Mouse (Mus musculus): Measurements from ENCODE around the gene Tti1. TPM values are rescaled to one million over a fixed set of nuclear protein-coding genes. Genes with fewer than 3 reads are reported as not detected.

Gene Tti1
- polyA plus RNA-seq, 1 experiment from 2014 or later: 20.5 TPM

- ATAC-seq (ENCODE audit: low FRiP score, low TSS enrichment): no peak
- H3K4me3 ChIP-seq (replicated peaks; ENCODE audit: low read depth, low read length): no peak overlapping the region
- peaks cover 34% of the 10 kb centered on the region for H3K36me3 ChIP-seq (ENCODE audit: control insufficient read depth, insufficient read depth, low read length)
- no peaks in the 10 kb centered on the region for H3K9me3 ChIP-seq (ENCODE audit: control insufficient read depth, low read length)
- no peak overlapping the region for H3K9ac ChIP-seq (replicated peaks; ENCODE audit: low read length)
- no peaks in the 10 kb centered on the region for H3K27me3 ChIP-seq (ENCODE audit: control insufficient read depth, insufficient read depth, low read length)
- 91% methylated on average over 3 of the region's 3 CpGs for WGBS
- H3K4me1 ChIP-seq (ENCODE audit: control insufficient read depth, insufficient read depth, low read length): no peaks in the 10 kb centered on the region
- H3K27ac ChIP-seq (replicated peaks; ENCODE audit: low read depth, low read length): no peak overlapping the region
- no peak overlapping the region for H3K4me2 ChIP-seq (ENCODE audit: low read length)
- no peak for DNase-seq
Observed at GRCm38 (mm10) chr2:157998817-157999216, 29.4 kb downstream of the Tti1 start.

- Histone ChIP-seq H3K27ac (replicated peaks; ENCODE audit: low read depth, low read length) (no peak overlapping the region), H3K27me3 (ENCODE audit: control insufficient read depth, insufficient read depth, low read length) (no peaks in the 10 kb centered on the region), H3K36me3 (ENCODE audit: control insufficient read depth, insufficient read depth, low read length) (peaks cover 47% of the 10 kb centered on the region), H3K9ac (replicated peaks; ENCODE audit: low read length) (no peak overlapping the region), H3K4me3 (replicated peaks; ENCODE audit: low read depth, low read length) (no peak overlapping the region), H3K4me1 (ENCODE audit: control insufficient read depth, insufficient read depth, low read length) (peaks cover 13% of the 10 kb centered on the region), H3K4me2 (ENCODE audit: low read length) (no peak overlapping the region), H3K9me3 (ENCODE audit: control insufficient read depth, low read length) (no peaks in the 10 kb centered on the region)
- DNase-seq (no peak), ATAC-seq (ENCODE audit: low FRiP score, low TSS enrichment) (no peak)
- 97% methylated on average over 4 of the region's 4 CpGs for WGBS
Observed at GRCm38 (mm10) chr2:157992501-157992900, 35.7 kb downstream of the Tti1 start.

- Histone ChIP-seq H3K4me3 (replicated peaks; ENCODE audit: low read depth, low read length) (no peak overlapping the region), H3K9ac (replicated peaks; ENCODE audit: low read length) (no peak overlapping the region), H3K36me3 (ENCODE audit: control insufficient read depth, insufficient read depth, low read length) (peaks cover 36% of the 10 kb centered on the region), H3K9me3 (ENCODE audit: control insufficient read depth, low read length) (no peaks in the 10 kb centered on the region), H3K27me3 (ENCODE audit: control insufficient read depth, insufficient read depth, low read length) (no peaks in the 10 kb centered on the region), H3K4me1 (ENCODE audit: control insufficient read depth, insufficient read depth, low read length) (peaks cover 21% of the 10 kb centered on the region), H3K4me2 (ENCODE audit: low read length) (no peak overlapping the region), H3K27ac (replicated peaks; ENCODE audit: low read depth, low read length) (peak overlapping the region; percentile 61)
- 63% methylated on average over 6 of the region's 6 CpGs for WGBS
- DNase-seq (no peak), ATAC-seq (ENCODE audit: low FRiP score, low TSS enrichment) (no peak)
Observed at GRCm38 (mm10) chr2:157991026-157991425, 37.2 kb downstream of the Tti1 start.

- Histone ChIP-seq H3K4me3 (replicated peaks; ENCODE audit: low read depth, low read length) (no peak overlapping the region), H3K4me2 (ENCODE audit: low read length) (no peak overlapping the region), H3K27me3 (ENCODE audit: control insufficient read depth, insufficient read depth, low read length) (no peaks in the 10 kb centered on the region), H3K27ac (replicated peaks; ENCODE audit: low read depth, low read length) (no peak overlapping the region), H3K9ac (replicated peaks; ENCODE audit: low read length) (no peak overlapping the region), H3K9me3 (ENCODE audit: control insufficient read depth, low read length) (no peaks in the 10 kb centered on the region), H3K36me3 (ENCODE audit: control insufficient read depth, insufficient read depth, low read length) (peaks cover 26% of the 10 kb centered on the region), H3K4me1 (ENCODE audit: control insufficient read depth, insufficient read depth, low read length) (peaks cover 23% of the 10 kb centered on the region)
- 87% methylated on average over 2 of the region's 2 CpGs for WGBS
- ATAC-seq (ENCODE audit: low FRiP score, low TSS enrichment): no peak
- DNase-seq: peak; percentile 55
Observed at GRCm38 (mm10) chr2:157989946-157990345, 38.3 kb downstream of the Tti1 start.

- peaks cover 23% of the 10 kb centered on the region for H3K4me1 ChIP-seq (ENCODE audit: control insufficient read depth, insufficient read depth, low read length)
- no peaks in the 10 kb centered on the region for H3K9me3 ChIP-seq (ENCODE audit: control insufficient read depth, low read length)
Observed at GRCm38 (mm10) chr2:157988416-157989190, 39.6 kb downstream of the Tti1 start.

GRCm38 (mm10) chr2:157986235-157986634 is 42.0 kb downstream of the Tti1 start:
- Histone ChIP-seq H3K27ac (replicated peaks; ENCODE audit: low read depth, low read length) (peak overlapping the region; percentile 70), H3K4me1 (ENCODE audit: control insufficient read depth, insufficient read depth, low read length) (peaks cover 23% of the 10 kb centered on the region), H3K27me3 (ENCODE audit: control insufficient read depth, insufficient read depth, low read length) (no peaks in the 10 kb centered on the region), H3K4me3 (replicated peaks; ENCODE audit: low read depth, low read length) (no peak overlapping the region), H3K9me3 (ENCODE audit: control insufficient read depth, low read length) (no peaks in the 10 kb centered on the region), H3K9ac (replicated peaks; ENCODE audit: low read length) (no peak overlapping the region), H3K36me3 (ENCODE audit: control insufficient read depth, insufficient read depth, low read length) (0 out of 2 replicates have a peak, but pooled peaks cover 2% of the 10 kb centered on the region), H3K4me2 (ENCODE audit: low read length) (no peak overlapping the region)
- DNase-seq (peak; percentile 47), ATAC-seq (ENCODE audit: low FRiP score, low TSS enrichment) (no peak)
- WGBS: 63% methylated on average over 6 of the region's 6 CpGs

More at GRCm38 (mm10) chr2:157988416-157989190, 39.6 kb downstream of the Tti1 start:
- Histone ChIP-seq H3K9ac (replicated peaks; ENCODE audit: low read length) (0 out of 2 replicates have a peak overlapping the region, but pooled peaks have one; percentile 1), H3K4me2 (ENCODE audit: low read length) (no peak overlapping the region), H3K36me3 (ENCODE audit: control insufficient read depth, insufficient read depth, low read length) (peaks cover 19% of the 10 kb centered on the region), H3K27me3 (ENCODE audit: control insufficient read depth, insufficient read depth, low read length) (no peaks in the 10 kb centered on the region), H3K27ac (replicated peaks; ENCODE audit: low read depth, low read length) (peak overlapping the region; percentile 65), H3K4me3 (replicated peaks; ENCODE audit: low read depth, low read length) (no peak overlapping the region)
- WGBS: 52% methylated on average over 7 of the region's 7 CpGs
- ATAC-seq (ENCODE audit: low FRiP score, low TSS enrichment): no peak
- peak; percentile 31 for DNase-seq

GRCm38 (mm10) chr2:157985611-157986010 is 42.6 kb downstream of the Tti1 start:
- DNase-seq (no peak), ATAC-seq (ENCODE audit: low FRiP score, low TSS enrichment) (no peak)
- Histone ChIP-seq H3K36me3 (ENCODE audit: control insufficient read depth, insufficient read depth, low read length) (0 out of 2 replicates have a peak, but pooled peaks cover 2% of the 10 kb centered on the region), H3K27ac (replicated peaks; ENCODE audit: low read depth, low read length) (peak overlapping the region; percentile 5; the same call in 1 of the 2 replicates), H3K27me3 (ENCODE audit: control insufficient read depth, insufficient read depth, low read length) (no peaks in the 10 kb centered on the region), H3K9me3 (ENCODE audit: control insufficient read depth, low read length) (no peaks in the 10 kb centered on the region), H3K9ac (replicated peaks; ENCODE audit: low read length) (no peak overlapping the region), H3K4me2 (ENCODE audit: low read length) (no peak overlapping the region), H3K4me1 (ENCODE audit: control insufficient read depth, insufficient read depth, low read length) (peaks cover 23% of the 10 kb centered on the region), H3K4me3 (replicated peaks; ENCODE audit: low read depth, low read length) (no peak overlapping the region)
- 90% methylated on average over 4 of the region's 4 CpGs for WGBS

GRCm38 (mm10) chr2:157983276-157983675 is 45.0 kb downstream of the Tti1 start:
- H3K9me3 ChIP-seq (ENCODE audit: control insufficient read depth, low read length): no peaks in the 10 kb centered on the region
- no peak overlapping the region for H3K27ac ChIP-seq (replicated peaks; ENCODE audit: low read depth, low read length)
- H3K4me3 ChIP-seq (replicated peaks; ENCODE audit: low read depth, low read length): no peak overlapping the region
- H3K36me3 ChIP-seq (ENCODE audit: control insufficient read depth, insufficient read depth, low read length): 0 out of 2 replicates have a peak, but pooled peaks cover 2% of the 10 kb centered on the region
- ATAC-seq (ENCODE audit: low FRiP score, low TSS enrichment) (no peak), DNase-seq (no peak)
- no peaks in the 10 kb centered on the region for H3K27me3 ChIP-seq (ENCODE audit: control insufficient read depth, insufficient read depth, low read length)
- H3K4me2 ChIP-seq (ENCODE audit: low read length): no peak overlapping the region
- H3K4me1 ChIP-seq (ENCODE audit: control insufficient read depth, insufficient read depth, low read length): peaks cover 15% of the 10 kb centered on the region
- 90% methylated on average over 4 of the region's 4 CpGs for WGBS
- no peak overlapping the region for H3K9ac ChIP-seq (replicated peaks; ENCODE audit: low read length)

GRCm38 (mm10) chr2:157982727-157983126 is 45.5 kb downstream of the Tti1 start:
- no peaks in the 10 kb centered on the region for H3K9me3 ChIP-seq (ENCODE audit: control insufficient read depth, low read length)
- peaks cover 10% of the 10 kb centered on the region for H3K4me1 ChIP-seq (ENCODE audit: control insufficient read depth, insufficient read depth, low read length)
- no peak overlapping the region for H3K27ac ChIP-seq (replicated peaks; ENCODE audit: low read depth, low read length)
- ATAC-seq (ENCODE audit: low FRiP score, low TSS enrichment) (no peak), DNase-seq (no peak)
- no peak overlapping the region for H3K9ac ChIP-seq (replicated peaks; ENCODE audit: low read length)
- H3K4me3 ChIP-seq (replicated peaks; ENCODE audit: low read depth, low read length): no peak overlapping the region
- H3K36me3 ChIP-seq (ENCODE audit: control insufficient read depth, insufficient read depth, low read length): 0 out of 2 replicates have a peak, but pooled peaks cover 2% of the 10 kb centered on the region
- no peak overlapping the region for H3K4me2 ChIP-seq (ENCODE audit: low read length)
- H3K27me3 ChIP-seq (ENCODE audit: control insufficient read depth, insufficient read depth, low read length): no peaks in the 10 kb centered on the region
- WGBS: 88% methylated on average over 3 of the region's 3 CpGs
